Mouse (Mus musculus): ENCODE results near the gene Traf3ip2.

- TF ChIP-seq TAL1 (IDR thresholded peaks at IDR 0.05; ENCODE audit: low read length): no peak
- TF ChIP-seq GATA1 (IDR thresholded peaks at IDR 0.05; ENCODE audit: low read length): no peak
These were observed 22.8 kb upstream of the Traf3ip2 start for GRCm38 (mm10) chr10:39589765-39590546.
